Mouse (Mus musculus): ENCODE measurements around the gene Uba52. TPM values are rescaled to one million over a fixed set of nuclear protein-coding genes. Genes with fewer than 3 reads are reported as not detected.
A peak's percentile ranks its signal among the peaks of the same experiment; 100 is the strongest.

Uba52 gene
- polyA plus RNA-seq, 1 experiment: 589 TPM

GRCm38 (mm10) chr8:70476333-70477268 lies 34.0 kb downstream of the Uba52 start, which contains the start of gene Klhl26:
Klhl26 (minus strand) TSS chr8:70476968.
- Histone ChIP-seq H3K27ac (ENCODE audit: insufficient read depth, low read length) (peak within 1 kb of the TSS; percentile 16; the same call in 1 of the 2 replicates), H3K4me1 (ENCODE audit: control insufficient read depth, insufficient read depth, low read length) (no peaks in the 10 kb centered on the region), H3K4me3 (ENCODE audit: insufficient read depth, low read length) (peak within 1 kb of the TSS; percentile 97)
- no peak for TF ChIP-seq CTCF (IDR thresholded peaks at IDR 0.05; ENCODE audit: borderline replicate concordance, insufficient read depth, low read length)
- TF ChIP-seq POLR2A (IDR thresholded peaks at IDR 0.05; ENCODE audit: low read depth, low read length): peak; percentile 63

- no peak overlapping the region for H3K4me3 ChIP-seq (ENCODE audit: insufficient read depth, low read length)
- TF ChIP-seq POLR2A (IDR thresholded peaks at IDR 0.05; ENCODE audit: low read depth, low read length) (no peak), CTCF (IDR thresholded peaks at IDR 0.05; ENCODE audit: borderline replicate concordance, insufficient read depth, low read length) (no peak)
- no peak overlapping the region for H3K27ac ChIP-seq (ENCODE audit: insufficient read depth, low read length)
- peaks cover 13% of the 10 kb centered on the region for H3K4me1 ChIP-seq (ENCODE audit: control insufficient read depth, insufficient read depth, low read length)
Observed at GRCm38 (mm10) chr8:70471856-70472255, 38.7 kb downstream of the Uba52 start.

- TF ChIP-seq CTCF (IDR thresholded peaks at IDR 0.05; ENCODE audit: borderline replicate concordance, insufficient read depth, low read length): no peak
- TF ChIP-seq POLR2A (IDR thresholded peaks at IDR 0.05; ENCODE audit: low read depth, low read length): no peak
- no peak overlapping the region for H3K27ac ChIP-seq (ENCODE audit: insufficient read depth, low read length)
- peaks cover 13% of the 10 kb centered on the region for H3K4me1 ChIP-seq (ENCODE audit: control insufficient read depth, insufficient read depth, low read length)
- no peak overlapping the region for H3K4me3 ChIP-seq (ENCODE audit: insufficient read depth, low read length)
Observed at GRCm38 (mm10) chr8:70469938-70470337, 40.7 kb downstream of the Uba52 start.

GRCm38 (mm10) chr8:70469295-70469916 lies 41.2 kb downstream of the Uba52 start:
- H3K27ac ChIP-seq (ENCODE audit: insufficient read depth, low read length): no peak overlapping the region
- H3K4me1 ChIP-seq (ENCODE audit: control insufficient read depth, insufficient read depth, low read length): peaks cover 13% of the 10 kb centered on the region
- H3K4me3 ChIP-seq (ENCODE audit: insufficient read depth, low read length): no peak overlapping the region
- TF ChIP-seq CTCF (IDR thresholded peaks at IDR 0.05; ENCODE audit: borderline replicate concordance, insufficient read depth, low read length): no peak
- TF ChIP-seq POLR2A (IDR thresholded peaks at IDR 0.05; ENCODE audit: low read depth, low read length): no peak

GRCm38 (mm10) chr8:70468733-70469132 lies 41.9 kb downstream of the Uba52 start:
- TF ChIP-seq POLR2A (IDR thresholded peaks at IDR 0.05; ENCODE audit: low read depth, low read length) (no peak), CTCF (IDR thresholded peaks at IDR 0.05; ENCODE audit: borderline replicate concordance, insufficient read depth, low read length) (no peak)
- Histone ChIP-seq H3K4me3 (ENCODE audit: insufficient read depth, low read length) (no peak overlapping the region), H3K4me1 (ENCODE audit: control insufficient read depth, insufficient read depth, low read length) (peaks cover 13% of the 10 kb centered on the region), H3K27ac (ENCODE audit: insufficient read depth, low read length) (no peak overlapping the region)

GRCm38 (mm10) chr8:70467907-70468306 lies 42.7 kb downstream of the Uba52 start:
- TF ChIP-seq CTCF (IDR thresholded peaks at IDR 0.05; ENCODE audit: borderline replicate concordance, insufficient read depth, low read length) (no peak), POLR2A (IDR thresholded peaks at IDR 0.05; ENCODE audit: low read depth, low read length) (no peak)
- Histone ChIP-seq H3K4me3 (ENCODE audit: insufficient read depth, low read length) (no peak overlapping the region), H3K4me1 (ENCODE audit: control insufficient read depth, insufficient read depth, low read length) (peaks cover 13% of the 10 kb centered on the region), H3K27ac (ENCODE audit: insufficient read depth, low read length) (no peak overlapping the region)

GRCm38 (mm10) chr8:70467229-70467725 lies 43.3 kb downstream of the Uba52 start:
- TF ChIP-seq CTCF (IDR thresholded peaks at IDR 0.05; ENCODE audit: borderline replicate concordance, insufficient read depth, low read length) (no peak), POLR2A (IDR thresholded peaks at IDR 0.05; ENCODE audit: low read depth, low read length) (no peak)
- Histone ChIP-seq H3K27ac (ENCODE audit: insufficient read depth, low read length) (no peak overlapping the region), H3K4me3 (ENCODE audit: insufficient read depth, low read length) (no peak overlapping the region)

GRCm38 (mm10) chr8:70466771-70467170 lies 43.8 kb downstream of the Uba52 start:
- TF ChIP-seq CTCF (IDR thresholded peaks at IDR 0.05; ENCODE audit: borderline replicate concordance, insufficient read depth, low read length): no peak
- no peak for TF ChIP-seq POLR2A (IDR thresholded peaks at IDR 0.05; ENCODE audit: low read depth, low read length)
- H3K27ac ChIP-seq (ENCODE audit: insufficient read depth, low read length): 0 out of 2 replicates have a peak overlapping the region, but pooled peaks have one; percentile 4
- no peak overlapping the region for H3K4me3 ChIP-seq (ENCODE audit: insufficient read depth, low read length)
- peaks cover 21% of the 10 kb centered on the region for H3K4me1 ChIP-seq (ENCODE audit: control insufficient read depth, insufficient read depth, low read length)

More at GRCm38 (mm10) chr8:70467229-70467725, 43.3 kb downstream of the Uba52 start:
- H3K4me1 ChIP-seq (ENCODE audit: control insufficient read depth, insufficient read depth, low read length): peaks cover 16% of the 10 kb centered on the region

- Histone ChIP-seq H3K4me3 (ENCODE audit: insufficient read depth, low read length) (no peak overlapping the region), H3K27ac (ENCODE audit: insufficient read depth, low read length) (0 out of 2 replicates have a peak overlapping the region, but pooled peaks have one; percentile 4), H3K4me1 (ENCODE audit: control insufficient read depth, insufficient read depth, low read length) (peaks cover 24% of the 10 kb centered on the region)
- no peak for TF ChIP-seq CTCF (IDR thresholded peaks at IDR 0.05; ENCODE audit: borderline replicate concordance, insufficient read depth, low read length)
- no peak for TF ChIP-seq POLR2A (IDR thresholded peaks at IDR 0.05; ENCODE audit: low read depth, low read length)
Observed at GRCm38 (mm10) chr8:70466305-70466704, 44.3 kb downstream of the Uba52 start.
